Mouse (Mus musculus): ENCODE measurements around the gene Cpxm2. TPM values are rescaled to one million over a fixed set of nuclear protein-coding genes. Genes with fewer than 3 reads are reported as not detected.

Gene Cpxm2
- total RNA-seq, 2 experiments from 2014 or later: 1.1 to 2.5 TPM

- no peak overlapping the region for H3K4me3 ChIP-seq
- H3K27ac ChIP-seq: no peak overlapping the region
- no peak for TF ChIP-seq CTCF (conservative IDR thresholded peaks at IDR 0.05)
- no peak for DNase-seq (ENCODE audit: low spot score in 2 of 2)
These were observed 162.3 kb downstream of the Cpxm2 start for GRCm38 (mm10) chr7:131992226-131992625.

- no peak for TF ChIP-seq CTCF (conservative IDR thresholded peaks at IDR 0.05)
- Histone ChIP-seq H3K27ac (no peak overlapping the region), H3K4me3 (no peak overlapping the region)
- DNase-seq (ENCODE audit: low spot score in 2 of 2): no peak
These were observed 165.5 kb downstream of the Cpxm2 start for GRCm38 (mm10) chr7:131989056-131989455.

Other genes with a start within 250 kb of the Cpxm2 start
- 10 to 100 TPM; 54.8 to 55.8 TPM for gene Gpr26, start 188.3 kb downstream of the Cpxm2 start, total RNA-seq (2021)
- 10 to 100 TPM; 50.7 to 53.3 TPM for gene Chst15, start 162.5 kb upstream of the Cpxm2 start, total RNA-seq (2021)

All from layer of hippocampus, adult 2 months (tissue).